Mouse (Mus musculus): ENCODE results near the gene Cilp2. TPM values are rescaled to one million over a fixed set of nuclear protein-coding genes. Genes with fewer than 3 reads are reported as not detected.

The Cilp2 gene
- polyA plus RNA-seq, 1 experiment from 2014 or later = 0.17 TPM

GRCm38 (mm10) chr8:69903063-69903542 is 15.6 kb upstream of the Cilp2 start:
- TF ChIP-seq CTCF (IDR thresholded peaks at IDR 0.05) = peak; percentile 23; the same call in 1 of the 2 replicates
- TF ChIP-seq EP300 (IDR thresholded peaks at IDR 0.05) = no peak
- H3K9me3 ChIP-seq (ENCODE audit: low read length) = no peaks in the 10 kb centered on the region
- no peaks in the 10 kb centered on the region for H3K27me3 ChIP-seq (replicated peaks; ENCODE audit: insufficient read depth, low read length)
- ATAC-seq = peak; percentile 91
- 1% methylated on average over 30 of the region's 45 CpGs for WGBS
- H3K27ac ChIP-seq (ENCODE audit: low read length) = peak overlapping the region; percentile 71
- DNase-seq (ENCODE audit: low spot score) = peak; percentile 100
- H3K9ac ChIP-seq (replicated peaks; ENCODE audit: low read depth) = peak overlapping the region; percentile 41
- H3K36me3 ChIP-seq (ENCODE audit: insufficient read depth, low read length) = peaks cover 5% of the 10 kb centered on the region; the same call in 1 of the 2 replicates
- H3K4me2 ChIP-seq (replicated peaks; ENCODE audit: low read depth, low read length) = peak overlapping the region; percentile 88
- peak overlapping the region; percentile 74 for H3K4me3 ChIP-seq (ENCODE audit: low read depth, low read length)
- H3K4me1 ChIP-seq (ENCODE audit: insufficient read depth, low read depth, low read length) = peaks cover 16% of the 10 kb centered on the region

GRCm38 (mm10) chr8:69902163-69903062 is 14.9 kb upstream of the Cilp2 start, which contains the start of the genes Tssk6, Ndufa13 and Yjefn3:
Gene Tssk6, plus strand, starts transcription at chr8:69902184.
Gene Ndufa13, minus strand, starts transcription at chr8:69902558.
Gene Yjefn3, minus strand, starts transcription at chr8:69902712.
- DNase-seq (ENCODE audit: low spot score) (peak; percentile 37), ATAC-seq (peak; percentile 38)
- Histone ChIP-seq H3K4me2 (replicated peaks; ENCODE audit: low read depth, low read length) (peak within 1 kb of the TSS; percentile 88), H3K36me3 (ENCODE audit: insufficient read depth, low read length) (no peaks in the 10 kb centered on the region; the same call in 1 of the 2 replicates), H3K27me3 (replicated peaks; ENCODE audit: insufficient read depth, low read length) (no peaks in the 10 kb centered on the region), H3K9ac (replicated peaks; ENCODE audit: low read depth) (peak within 1 kb of the TSS; percentile 63), H3K4me3 (ENCODE audit: low read depth, low read length) (peak within 1 kb of the TSS; percentile 74), H3K27ac (ENCODE audit: low read length) (peak within 1 kb of the TSS; percentile 71), H3K4me1 (ENCODE audit: insufficient read depth, low read depth, low read length) (peaks cover 16% of the 10 kb centered on the region), H3K9me3 (ENCODE audit: low read length) (no peaks in the 10 kb centered on the region)
- 4% methylated on average over 79 of the region's 89 CpGs for WGBS
- TF ChIP-seq EP300 (IDR thresholded peaks at IDR 0.05) (no peak), CTCF (IDR thresholded peaks at IDR 0.05) (peak; percentile 20)

- ATAC-seq = peak; percentile 78
- 1% methylated on average over 41 of the region's 41 CpGs for WGBS
- peak overlapping the region; percentile 74 for H3K4me3 ChIP-seq (ENCODE audit: low read depth, low read length)
Observed at GRCm38 (mm10) chr8:69901484-69902162, 14.1 kb upstream of the Cilp2 start.

GRCm38 (mm10) chr8:69900895-69901451 is 13.5 kb upstream of the Cilp2 start:
- TF ChIP-seq EP300 (IDR thresholded peaks at IDR 0.05) = no peak
- TF ChIP-seq CTCF (IDR thresholded peaks at IDR 0.05) = no peak
- Histone ChIP-seq H3K27ac (ENCODE audit: low read length) (peak overlapping the region; percentile 71), H3K27me3 (replicated peaks; ENCODE audit: insufficient read depth, low read length) (no peaks in the 10 kb centered on the region), H3K4me3 (ENCODE audit: low read depth, low read length) (peak overlapping the region; percentile 74), H3K9me3 (ENCODE audit: low read length) (no peaks in the 10 kb centered on the region), H3K4me1 (ENCODE audit: insufficient read depth, low read depth, low read length) (peaks cover 16% of the 10 kb centered on the region), H3K36me3 (ENCODE audit: insufficient read depth, low read length) (no peaks in the 10 kb centered on the region), H3K9ac (replicated peaks; ENCODE audit: low read depth) (peak overlapping the region; percentile 63), H3K4me2 (replicated peaks; ENCODE audit: low read depth, low read length) (peak overlapping the region; percentile 88)
- WGBS = 12% methylated on average over 12 of the region's 12 CpGs
- no peak for DNase-seq (ENCODE audit: low spot score)
- ATAC-seq = no peak

More at GRCm38 (mm10) chr8:69901484-69902162, 14.1 kb upstream of the Cilp2 start:
- no peaks in the 10 kb centered on the region for H3K27me3 ChIP-seq (replicated peaks; ENCODE audit: insufficient read depth, low read length)
- peak overlapping the region; percentile 63 for H3K9ac ChIP-seq (replicated peaks; ENCODE audit: low read depth)
- H3K9me3 ChIP-seq (ENCODE audit: low read length) = no peaks in the 10 kb centered on the region
- H3K4me1 ChIP-seq (ENCODE audit: insufficient read depth, low read depth, low read length) = peaks cover 16% of the 10 kb centered on the region
- H3K27ac ChIP-seq (ENCODE audit: low read length) = peak overlapping the region; percentile 71
- H3K4me2 ChIP-seq (replicated peaks; ENCODE audit: low read depth, low read length) = peak overlapping the region; percentile 88
- DNase-seq (ENCODE audit: low spot score) = peak; percentile 97
- TF ChIP-seq EP300 (IDR thresholded peaks at IDR 0.05) (peak; percentile 43; the same call in 1 of the 2 replicates), CTCF (IDR thresholded peaks at IDR 0.05) (peak; percentile 75)
- no peaks in the 10 kb centered on the region for H3K36me3 ChIP-seq (ENCODE audit: insufficient read depth, low read length)

GRCm38 (mm10) chr8:69899876-69900275 is 12.4 kb upstream of the Cilp2 start:
- H3K4me1 ChIP-seq (ENCODE audit: insufficient read depth, low read depth, low read length) = peaks cover 16% of the 10 kb centered on the region
- H3K9ac ChIP-seq (replicated peaks; ENCODE audit: low read depth) = no peak overlapping the region
- no peak overlapping the region for H3K4me2 ChIP-seq (replicated peaks; ENCODE audit: low read depth, low read length)
- no peak overlapping the region for H3K4me3 ChIP-seq (ENCODE audit: low read depth, low read length)
- 94% methylated on average over 2 of the region's 2 CpGs for WGBS
- no peaks in the 10 kb centered on the region for H3K36me3 ChIP-seq (ENCODE audit: insufficient read depth, low read length)
- H3K27me3 ChIP-seq (replicated peaks; ENCODE audit: insufficient read depth, low read length) = no peaks in the 10 kb centered on the region
- no peak overlapping the region for H3K27ac ChIP-seq (ENCODE audit: low read length)
- no peaks in the 10 kb centered on the region for H3K9me3 ChIP-seq (ENCODE audit: low read length)
- TF ChIP-seq EP300 (IDR thresholded peaks at IDR 0.05) (no peak), CTCF (IDR thresholded peaks at IDR 0.05) (no peak)
- DNase-seq (ENCODE audit: low spot score) = no peak
- no peak for ATAC-seq
